ENCODE assay signal across 11 mouse cellular contexts in genomic region chr15:89141443-89141842, GRCm38 (mm10). TPM values are rescaled to one million over a fixed set of nuclear protein-coding genes. Genes with fewer than 3 reads are reported as not detected.
DNase-seq lines count a peak whose midpoint lies in the region; ATAC-seq lines count a peak whose summit lies in the region.
"Had no signal": no experiment of that assay in that cellular context is flagged by ENCODE, and none has a peak within 500 bp of the region (broad histone marks: within the 10 kb centered on the region; RNA-seq: fewer than 3 reads in every experiment).

No protein-coding gene starts in this region.

- 0 out of 2 replicates have a peak, but pooled peaks cover 4% of the 10 kb centered on the region for H3K36me3 ChIP-seq in heart, embryonic 10.5 days
- no peaks in the 10 kb centered on the region for H3K36me3 ChIP-seq in lung, embryonic 15.5 days
- H3K36me3 ChIP-seq in forebrain, embryonic 11.5 days (ENCODE audit: control insufficient read depth, insufficient read depth, low read length), result no peaks in the 10 kb centered on the region
- 0 out of 2 replicates have a peak, but pooled peaks cover 4% of the 10 kb centered on the region for H3K36me3 ChIP-seq in midbrain, embryonic 15.5 days (replicated peaks)
- H3K36me3 ChIP-seq: limb, embryonic 15.5 days had no signal

- 22% methylated on average over 5 of the region's 5 CpGs for WGBS in heart, embryonic 10.5 days
- WGBS in lung, embryonic 15.5 days, result 16% methylated on average over 5 of the region's 5 CpGs
- 23% methylated on average over 5 of the region's 5 CpGs for WGBS in forebrain, embryonic 11.5 days
- WGBS in midbrain, embryonic 15.5 days, result 24% methylated on average over 5 of the region's 5 CpGs

- peak overlapping the region; percentile 89; the same call in 1 of the 2 replicates for H3K4me2 ChIP-seq in lung, embryonic 15.5 days
- peak overlapping the region; percentile 93; the same call in 1 of the 2 replicates for H3K4me2 ChIP-seq in forebrain, embryonic 11.5 days (ENCODE audit: low read depth, low read length, severe bottlenecking)
- H3K4me2 ChIP-seq in midbrain, embryonic 15.5 days, result peak overlapping the region; percentile 99; the same call in 1 of the 2 replicates

- no peak for DNase-seq in heart, embryonic 10.5 days (ENCODE audit: low spot score)
- no peak for DNase-seq in heart, postnatal 36 days
- no peak for DNase-seq in lung, postnatal 25 days (ENCODE audit: low spot score)
- DNase-seq in forebrain, embryonic 11.5 days (ENCODE audit: low spot score), result no peak
- no peak for DNase-seq in right cerebral cortex, postnatal 4 days
- no peak for DNase-seq in thymus, postnatal 36 days
- DNase-seq: thymus, postnatal 25 days had no signal

- no peak overlapping the region for H3K9ac ChIP-seq in lung, embryonic 15.5 days
- 0 out of 2 replicates have a peak overlapping the region, but pooled peaks have one; percentile 83 for H3K9ac ChIP-seq in forebrain, embryonic 11.5 days (ENCODE audit: low read length)
- H3K9ac ChIP-seq in midbrain, embryonic 15.5 days, result no peak overlapping the region
- H3K9ac ChIP-seq: neural tube, embryonic 12.5 days had no signal

- no peak overlapping the region for H3K27ac ChIP-seq in heart, embryonic 10.5 days
- no peak overlapping the region for H3K27ac ChIP-seq in lung, embryonic 15.5 days
- no peak overlapping the region for H3K27ac ChIP-seq in forebrain, embryonic 11.5 days (ENCODE audit: low read depth, low read length)
- no peak overlapping the region for H3K27ac ChIP-seq in midbrain, embryonic 15.5 days
- H3K27ac ChIP-seq: limb, embryonic 15.5 days; neural tube, embryonic 12.5 days had no signal

- intact Hi-C loops in heart, postnatal 36 days (cut with DNase I), result no loop called here

- H3K27me3 ChIP-seq in heart, embryonic 10.5 days (ENCODE audit: insufficient read depth, poor library complexity, severe bottlenecking), result peaks cover 76% of the 10 kb centered on the region
- peaks cover 59% of the 10 kb centered on the region for H3K27me3 ChIP-seq in lung, embryonic 15.5 days
- no peaks in the 10 kb centered on the region for H3K27me3 ChIP-seq in forebrain, embryonic 11.5 days (ENCODE audit: control insufficient read depth, insufficient read depth, low read length)
- H3K27me3 ChIP-seq in midbrain, embryonic 15.5 days (replicated peaks), result no peaks in the 10 kb centered on the region

- no peak for ATAC-seq in lung, embryonic 15.5 days (ENCODE audit: borderline replicate concordance, extremely low read depth, low FRiP score, low TSS enrichment)
- peak; percentile 9; the same call in 1 of the 2 replicates for ATAC-seq in forebrain, embryonic 11.5 days (replicated peaks; ENCODE audit: low FRiP score)
- no peak for ATAC-seq in midbrain, embryonic 15.5 days (replicated peaks)

- H3K9me3 ChIP-seq in heart, embryonic 10.5 days, result no peaks in the 10 kb centered on the region
- H3K9me3 ChIP-seq in lung, embryonic 15.5 days, result no peaks in the 10 kb centered on the region
- H3K9me3 ChIP-seq in forebrain, embryonic 11.5 days (ENCODE audit: control insufficient read depth, low read length), result no peaks in the 10 kb centered on the region
- no peaks in the 10 kb centered on the region for H3K9me3 ChIP-seq in midbrain, embryonic 15.5 days
- H3K9me3 ChIP-seq: limb, embryonic 15.5 days; neural tube, embryonic 12.5 days had no signal

- peaks cover 52% of the 10 kb centered on the region for H3K4me1 ChIP-seq in heart, embryonic 10.5 days
- peaks cover 26% of the 10 kb centered on the region for H3K4me1 ChIP-seq in lung, embryonic 15.5 days
- H3K4me1 ChIP-seq in forebrain, embryonic 11.5 days (replicated peaks; ENCODE audit: control insufficient read depth, insufficient read depth, low read length), result peaks cover 7% of the 10 kb centered on the region
- peaks cover 22% of the 10 kb centered on the region for H3K4me1 ChIP-seq in midbrain, embryonic 15.5 days

- peak overlapping the region; percentile 67; the same call in 1 of the 2 replicates for H3K4me3 ChIP-seq in heart, embryonic 10.5 days
- H3K4me3 ChIP-seq in lung, embryonic 15.5 days, result peak overlapping the region; percentile 55; the same call in 1 of the 2 replicates
- H3K4me3 ChIP-seq in forebrain, embryonic 11.5 days (ENCODE audit: low read depth, low read length), result 0 out of 2 replicates have a peak overlapping the region, but pooled peaks have one; percentile 57
- no peak overlapping the region for H3K4me3 ChIP-seq in midbrain, embryonic 15.5 days

RNA-seq across cellular contexts. Expression of gene Mapk12, which starts 0.9 kb away (rescaled TPM):
- 25.4 and 26.4 TPM in 2 replicates for polyA plus RNA-seq in heart, embryonic 10.5 days (2016; fragmentation: Nextera tagmentation; extraction: Ambion mirVana)
- total RNA-seq in heart, postnatal 36 days (2021), result 10 to 100 TPM; 21.5 to 23.7 TPM
- polyA plus RNA-seq in lung, embryonic 15.5 days (2015; fragmentation: Nextera tagmentation; extraction: Ambion mirVana), result 12.5 and 13.4 TPM in 2 replicates
- 26.9 and 29.8 TPM in 2 replicates for polyA plus RNA-seq in forebrain, embryonic 11.5 days (2014; fragmentation: Nextera tagmentation; extraction: Ambion mirVana)
- polyA plus RNA-seq in midbrain, embryonic 15.5 days (2015; fragmentation: Nextera tagmentation; extraction: Ambion mirVana), result 4.0 and 5.1 TPM in 2 replicates

RNA-seq across cellular contexts. Expression of gene Mapk11, which starts 8.0 kb away (rescaled TPM):
- 4.2 and 4.8 TPM in 2 replicates for polyA plus RNA-seq in heart, embryonic 10.5 days (2016; fragmentation: Nextera tagmentation; extraction: Ambion mirVana)
- total RNA-seq in heart, postnatal 36 days (2021), result 1 to 10 TPM; 1.7 to 2.0 TPM
- 10.0 and 12.6 TPM in 2 replicates for polyA plus RNA-seq in lung, embryonic 15.5 days (2015; fragmentation: Nextera tagmentation; extraction: Ambion mirVana)
- 43.2 and 47.6 TPM in 2 replicates for polyA plus RNA-seq in forebrain, embryonic 11.5 days (2014; fragmentation: Nextera tagmentation; extraction: Ambion mirVana)
- polyA plus RNA-seq in midbrain, embryonic 15.5 days (2015; fragmentation: Nextera tagmentation; extraction: Ambion mirVana), result 30.8 and 32.5 TPM in 2 replicates

RNA-seq across cellular contexts. Expression of gene Hdac10, which starts 12.9 kb away (rescaled TPM):
- 18.5 and 19.0 TPM in 2 replicates for polyA plus RNA-seq in heart, embryonic 10.5 days (2016; fragmentation: Nextera tagmentation; extraction: Ambion mirVana)
- 1 to 10 TPM; 7.1 to 7.4 TPM for total RNA-seq in heart, postnatal 36 days (2021)
- polyA plus RNA-seq in lung, embryonic 15.5 days (2015; fragmentation: Nextera tagmentation; extraction: Ambion mirVana), result 21.7 and 24.3 TPM in 2 replicates
- 14.2 and 16.2 TPM in 2 replicates for polyA plus RNA-seq in forebrain, embryonic 11.5 days (2014; fragmentation: Nextera tagmentation; extraction: Ambion mirVana)
- polyA plus RNA-seq in midbrain, embryonic 15.5 days (2015; fragmentation: Nextera tagmentation; extraction: Ambion mirVana), result 27.0 and 31.4 TPM in 2 replicates

RNA-seq across cellular contexts. Expression of gene Tubgcp6, which starts 18.5 kb away (rescaled TPM):
- 15.4 and 17.1 TPM in 2 replicates for polyA plus RNA-seq in heart, embryonic 10.5 days (2016; fragmentation: Nextera tagmentation; extraction: Ambion mirVana)
- 1 to 10 TPM; 8.6 to 8.8 TPM for total RNA-seq in heart, postnatal 36 days (2021)
- 14.5 and 15.4 TPM in 2 replicates for polyA plus RNA-seq in lung, embryonic 15.5 days (2015; fragmentation: Nextera tagmentation; extraction: Ambion mirVana)
- 24.2 and 26.0 TPM in 2 replicates for polyA plus RNA-seq in forebrain, embryonic 11.5 days (2014; fragmentation: Nextera tagmentation; extraction: Ambion mirVana)
- 20.1 and 21.2 TPM in 2 replicates for polyA plus RNA-seq in midbrain, embryonic 15.5 days (2015; fragmentation: Nextera tagmentation; extraction: Ambion mirVana)

RNA-seq across cellular contexts. Expression of gene Plxnb2, which starts 39.1 kb away (rescaled TPM):
- polyA plus RNA-seq in heart, embryonic 10.5 days (2016; fragmentation: Nextera tagmentation; extraction: Ambion mirVana), result 106 and 117 TPM in 2 replicates
- total RNA-seq in heart, postnatal 36 days (2021), result 100 to 1,000 TPM in 1 of 2 experiments, 10 to 100 TPM in 1; 92.4 to 100 TPM
- polyA plus RNA-seq in lung, embryonic 15.5 days (2015; fragmentation: Nextera tagmentation; extraction: Ambion mirVana), result 123 and 128 TPM in 2 replicates
- polyA plus RNA-seq in forebrain, embryonic 11.5 days (2014; fragmentation: Nextera tagmentation; extraction: Ambion mirVana), result 162 and 176 TPM in 2 replicates
- polyA plus RNA-seq in midbrain, embryonic 15.5 days (2015; fragmentation: Nextera tagmentation; extraction: Ambion mirVana), result 101 and 108 TPM in 2 replicates
